Mouse (Mus musculus): Measurements from ENCODE around the gene Dyrk3. TPM values are rescaled to one million over a fixed set of nuclear protein-coding genes. Genes with fewer than 3 reads are reported as not detected.
A peak's percentile ranks its signal among the peaks of the same experiment; 100 is the strongest.

Gene Dyrk3
- under 1 TPM; 0.32 to 0.91 TPM for total RNA-seq (2021)

- DNase-seq = peak; percentile 91 to 92
- intact Hi-C loops (cut with DNase I) = loop anchor here (2.0 to 10.0 kb wide), 4 partner anchors 22 to 264 kb away; no protein-coding TSS in a partner anchor
Observed at GRCm38 (mm10) chr1:131138191-131139016, at the start of gene Dyrk3. Gene Dyrk3, minus strand, starts transcription at chr1:131138340.

- intact Hi-C loops (cut with DNase I) = loop anchor here (10.0 kb wide), 1 partner anchor 367 kb away; no protein-coding TSS in a partner anchor
- DNase-seq = no peak
Observed at GRCm38 (mm10) chr1:131187856-131188255, 49.7 kb upstream of the Dyrk3 start.

- intact Hi-C loops (cut with DNase I) = loop anchor here (10.0 kb wide), 1 partner anchor 368 kb away; no protein-coding TSS in a partner anchor
- DNase-seq = no peak
Observed at GRCm38 (mm10) chr1:131186995-131187394, 48.9 kb upstream of the Dyrk3 start.

- DNase-seq = no peak
- intact Hi-C loops (cut with DNase I) = loop anchor here (10.0 kb wide), 1 partner anchor 369 kb away; no protein-coding TSS in a partner anchor
Observed at GRCm38 (mm10) chr1:131185821-131186506, 47.8 kb upstream of the Dyrk3 start.

GRCm38 (mm10) chr1:131184956-131185660 is 47.0 kb upstream of the Dyrk3 start:
- no peak for DNase-seq
- intact Hi-C loops (cut with DNase I) = loop anchor here (10.0 kb wide), 1 partner anchor 370 kb away; no protein-coding TSS in a partner anchor

- DNase-seq = peak; percentile 72 to 73
Observed at GRCm38 (mm10) chr1:131184253-131184955, 46.3 kb upstream of the Dyrk3 start.

GRCm38 (mm10) chr1:131183201-131183600 is 45.1 kb upstream of the Dyrk3 start:
- intact Hi-C loops (cut with DNase I) = loop anchor here (10.0 kb wide), 1 partner anchor 372 kb away; no protein-coding TSS in a partner anchor
- no peak for DNase-seq

More at GRCm38 (mm10) chr1:131184253-131184955, 46.3 kb upstream of the Dyrk3 start:
- intact Hi-C loops (cut with DNase I) = loop anchor here (10.0 kb wide), 1 partner anchor 370 kb away; no protein-coding TSS in a partner anchor

GRCm38 (mm10) chr1:131181642-131182527 is 43.7 kb upstream of the Dyrk3 start:
- peak; percentile 85 to 91 for DNase-seq
- intact Hi-C loops (cut with DNase I) = loop anchor here (1.0 to 10.0 kb wide), 3 partner anchors 25 to 373 kb away; no protein-coding TSS in a partner anchor

GRCm38 (mm10) chr1:131180386-131180785 is 42.2 kb upstream of the Dyrk3 start:
- no peak for DNase-seq
- intact Hi-C loops (cut with DNase I) = loop anchor here (2.0 to 10.0 kb wide), 2 partner anchors 26 to 374 kb away; no protein-coding TSS in a partner anchor

GRCm38 (mm10) chr1:131178083-131178482 is 39.9 kb upstream of the Dyrk3 start:
- DNase-seq = no peak
- intact Hi-C loops (cut with DNase I) = no loop called here

- intact Hi-C loops (cut with DNase I) = no loop called here
- DNase-seq = no peak
Observed at GRCm38 (mm10) chr1:131177249-131177648, 39.1 kb upstream of the Dyrk3 start.

GRCm38 (mm10) chr1:131175819-131176218 is 37.7 kb upstream of the Dyrk3 start:
- intact Hi-C loops (cut with DNase I) = no loop called here
- DNase-seq = no peak

GRCm38 (mm10) chr1:131175189-131175588 is 37.0 kb upstream of the Dyrk3 start:
- intact Hi-C loops (cut with DNase I) = no loop called here
- no peak for DNase-seq

- intact Hi-C loops (cut with DNase I) = no loop called here
Observed at GRCm38 (mm10) chr1:131174299-131174861, 36.2 kb upstream of the Dyrk3 start.

GRCm38 (mm10) chr1:131173809-131174208 is 35.7 kb upstream of the Dyrk3 start:
- no peak for DNase-seq
- intact Hi-C loops (cut with DNase I) = no loop called here

More at GRCm38 (mm10) chr1:131174299-131174861, 36.2 kb upstream of the Dyrk3 start:
- DNase-seq = no peak

GRCm38 (mm10) chr1:131173001-131173400 is 34.9 kb upstream of the Dyrk3 start:
- intact Hi-C loops (cut with DNase I) = no loop called here
- no peak for DNase-seq

- intact Hi-C loops (cut with DNase I) = no loop called here
- DNase-seq = no peak
Observed at GRCm38 (mm10) chr1:131167612-131168011, 29.5 kb upstream of the Dyrk3 start.

GRCm38 (mm10) chr1:131164427-131164826 is 26.3 kb upstream of the Dyrk3 start:
- no peak for DNase-seq
- intact Hi-C loops (cut with DNase I) = no loop called here
